Mouse (Mus musculus) stomach, embryonic 15.5 days (tissue): ENCODE data around the gene AK157302. TPM values are rescaled to one million over a fixed set of nuclear protein-coding genes. Genes with fewer than 3 reads are reported as not detected.
"Not testable (repeated sequence)": the region's sequence is repeated elsewhere in the genome, so short reads cannot be mapped to it uniquely, and the experiment has no call there.

Source experiments
- ATAC-seq: fragments of 200-750 bp; cut with Nextera tagmentation; 2 replicates; pipeline ENCODE4 v1.8.0; 2017; ENCODE audit warnings: low read depth, moderate number of reproducible peaks, moderate TSS enrichment; ENCODE audit not compliant: insufficient read depth, low FRiP score
- H3K27ac ChIP-seq: fragments of 300-500 bp; sonication (generic); 2 replicates; pipeline ENCODE4 v1.5.1; 2015; ENCODE audit warnings: mild to moderate bottlenecking, inconsistent platforms
- H3K27me3 ChIP-seq: fragments of 300-500 bp; sonication (generic); replicated peaks from 2 replicates; pipeline ENCODE4 v1.6.1; 2015; ENCODE audit warnings: inconsistent platforms
- H3K36me3 ChIP-seq: fragments of 300-500 bp; sonication (generic); 2 replicates; pipeline ENCODE4 v1.6.1; 2015; ENCODE audit warnings: inconsistent platforms
- H3K4me1 ChIP-seq: fragments of 300-500 bp; sonication (generic); 2 replicates; pipeline ENCODE4 v1.6.1; 2015; ENCODE audit warnings: inconsistent platforms
- H3K4me2 ChIP-seq: fragments of 300-500 bp; sonication (generic); 2 replicates; pipeline ENCODE4 v1.6.1; 2015; ENCODE audit warnings: mild to moderate bottlenecking, inconsistent platforms
- H3K4me3 ChIP-seq: fragments of 300-500 bp; sonication (generic); replicated peaks from 2 replicates; pipeline ENCODE4 v1.5.1; 2015; ENCODE audit warnings: inconsistent platforms
- H3K9ac ChIP-seq: fragments of 300-500 bp; sonication (generic); 2 replicates; pipeline ENCODE4 v1.6.1; 2015; ENCODE audit warnings: inconsistent platforms
- H3K9me3 ChIP-seq: fragments of 300-500 bp; sonication (generic); 2 replicates; pipeline ENCODE4 v1.6.1; 2016; ENCODE audit warnings: inconsistent platforms
- WGBS: fragments of 180-500 bp; shearing (Covaris S2); methylation state at CpG from one replicate; pipeline ENCODE4 v1.1.7; 2015; 5-methylcytosine and 5-hydroxymethylcytosine counted together
- polyA plus RNA-seq: library from polyadenylated mRNA; unstranded; fragments of >200 nt; fragmentation: Nextera tagmentation; extraction: Ambion mirVana; gene quantifications from 2 replicates; pipeline ENCODE4 v1.2.1, GENCODE M21; 2015

The AK157302 gene
- polyA plus RNA-seq, 1 experiment from 2014 or later, result 1.1 TPM

- Histone ChIP-seq H3K9me3 (no peaks in the 10 kb centered on the region), H3K4me1 (no peaks in the 10 kb centered on the region), H3K27me3 (0 out of 2 replicates have a peak, but pooled peaks cover 3% of the 10 kb centered on the region), H3K36me3 (no peaks in the 10 kb centered on the region), H3K4me3 (no peak overlapping the region), H3K27ac (no peak overlapping the region), H3K9ac (no peak overlapping the region), H3K4me2 (no peak overlapping the region)
- 32% methylated on average over 4 of the region's 4 CpGs for WGBS
- ATAC-seq, result no peak
Observed at GRCm38 (mm10) chr13:21472427-21472826, 22.6 kb upstream of the AK157302 start.

- Histone ChIP-seq H3K27ac (peak within 1 kb of the TSS; percentile 89), H3K4me3 (peak within 1 kb of the TSS; percentile 57), H3K9ac (peak within 1 kb of the TSS; percentile 46), H3K4me2 (peak within 1 kb of the TSS; percentile 66)
- not testable (repeated sequence) for H3K9me3 ChIP-seq, H3K4me1 ChIP-seq, H3K36me3 ChIP-seq, H3K27me3 ChIP-seq
- ATAC-seq, result peak; percentile 73
- 4% methylated on average over 30 of the region's 31 CpGs for WGBS
Observed at GRCm38 (mm10) chr13:21478759-21479670, 16.0 kb upstream of the AK157302 start, which contains the start of the genes Zkscan4 and Gm10065. Gene Zkscan4 (plus strand): TSS chr13:21478907. Gene Gm10065 (minus strand): TSS chr13:21479441.

- H3K36me3 ChIP-seq, result no peaks in the 10 kb centered on the region
- ATAC-seq, result no peak
- H3K4me2 ChIP-seq, result no peak overlapping the region
- WGBS, result 84% methylated on average over 1 of the region's 1 CpGs
- no peaks in the 10 kb centered on the region for H3K9me3 ChIP-seq
- H3K4me1 ChIP-seq, result no peaks in the 10 kb centered on the region
- H3K9ac ChIP-seq, result no peak overlapping the region
- H3K4me3 ChIP-seq, result no peak overlapping the region
- no peaks in the 10 kb centered on the region for H3K27me3 ChIP-seq
- H3K27ac ChIP-seq, result no peak overlapping the region
Observed at GRCm38 (mm10) chr13:21486881-21487280, 8.1 kb upstream of the AK157302 start.

- H3K27me3 ChIP-seq, result no peaks in the 10 kb centered on the region
- 89% methylated on average over 5 of the region's 5 CpGs for WGBS
- no peak overlapping the region for H3K4me3 ChIP-seq
- no peak overlapping the region for H3K4me2 ChIP-seq
- H3K27ac ChIP-seq, result no peak overlapping the region
- H3K9me3 ChIP-seq, result no peaks in the 10 kb centered on the region
- no peak overlapping the region for H3K9ac ChIP-seq
- no peaks in the 10 kb centered on the region for H3K4me1 ChIP-seq
- no peaks in the 10 kb centered on the region for H3K36me3 ChIP-seq
- no peak for ATAC-seq
Observed at GRCm38 (mm10) chr13:21492847-21493246, 2.2 kb upstream of the AK157302 start.

- not testable (repeated sequence) for H3K9ac ChIP-seq, H3K4me1 ChIP-seq, H3K4me3 ChIP-seq, H3K4me2 ChIP-seq, H3K9me3 ChIP-seq, ATAC-seq, H3K27me3 ChIP-seq, H3K27ac ChIP-seq, H3K36me3 ChIP-seq
- WGBS, result 91% methylated on average over 17 of the region's 17 CpGs
Observed at GRCm38 (mm10) chr13:21501182-21501581, 6.2 kb downstream of the AK157302 start, which contains the start of gene Gm11273. Gene Gm11273 (minus strand): TSS chr13:21501418.

- Histone ChIP-seq H3K27me3 (no peaks in the 10 kb centered on the region), H3K27ac (no peak overlapping the region), H3K9ac (no peak overlapping the region), H3K4me1 (peaks cover 4% of the 10 kb centered on the region; the same call in 1 of the 2 replicates), H3K4me3 (no peak overlapping the region), H3K9me3 (no peaks in the 10 kb centered on the region), H3K36me3 (no peaks in the 10 kb centered on the region), H3K4me2 (no peak overlapping the region)
- 93% methylated on average over 5 of the region's 5 CpGs for WGBS
- ATAC-seq, result no peak
Observed at GRCm38 (mm10) chr13:21502296-21502695, 7.3 kb downstream of the AK157302 start.

GRCm38 (mm10) chr13:21506221-21506649 is 11.2 kb downstream of the AK157302 start:
- 0% methylated on average over 21 of the region's 21 CpGs for WGBS
- ATAC-seq, result peak; percentile 98
- Histone ChIP-seq H3K4me2 (peak overlapping the region; percentile 56), H3K4me3 (peak overlapping the region; percentile 61), H3K27me3 (no peaks in the 10 kb centered on the region), H3K9me3 (no peaks in the 10 kb centered on the region), H3K27ac (peak overlapping the region; percentile 87), H3K36me3 (no peaks in the 10 kb centered on the region), H3K9ac (peak overlapping the region; percentile 30; the same call in 1 of the 2 replicates), H3K4me1 (peaks cover 4% of the 10 kb centered on the region; the same call in 1 of the 2 replicates)

- ATAC-seq, result no peak
- no peak overlapping the region for H3K9ac ChIP-seq
- peaks cover 7% of the 10 kb centered on the region for H3K36me3 ChIP-seq
- H3K27me3 ChIP-seq, result no peaks in the 10 kb centered on the region
- WGBS, result 43% methylated on average over 7 of the region's 7 CpGs
- no peaks in the 10 kb centered on the region for H3K4me1 ChIP-seq
- peak overlapping the region; percentile 49 for H3K4me2 ChIP-seq
- H3K9me3 ChIP-seq, result no peaks in the 10 kb centered on the region
- H3K4me3 ChIP-seq, result peak overlapping the region; percentile 25
- H3K27ac ChIP-seq, result no peak overlapping the region
Observed at GRCm38 (mm10) chr13:21530136-21530535, 35.1 kb downstream of the AK157302 start.

GRCm38 (mm10) chr13:21530781-21531201 is 35.8 kb downstream of the AK157302 start, which contains the start of gene Zkscan8:
Gene Zkscan8 (minus strand): TSS chr13:21531120.
- under 1% methylated on average over 39 of the region's 39 CpGs for WGBS
- H3K4me3 ChIP-seq, result peak within 1 kb of the TSS; percentile 62
- H3K36me3 ChIP-seq, result peaks cover 6% of the 10 kb centered on the region; the same call in 1 of the 2 replicates
- peak within 1 kb of the TSS; percentile 90 for H3K9ac ChIP-seq
- H3K4me2 ChIP-seq, result peak within 1 kb of the TSS; percentile 65
- ATAC-seq, result peak; percentile 97
- H3K27ac ChIP-seq, result peak within 1 kb of the TSS; percentile 87
- H3K27me3 ChIP-seq, result no peaks in the 10 kb centered on the region
- H3K9me3 ChIP-seq, result no peaks in the 10 kb centered on the region
- H3K4me1 ChIP-seq, result no peaks in the 10 kb centered on the region

GRCm38 (mm10) chr13:21542708-21543107 is 47.7 kb downstream of the AK157302 start, which contains the start of gene Olfr1366:
Gene Olfr1366 (minus strand): TSS chr13:21542808.
- Histone ChIP-seq H3K9ac (no peak within 1 kb of the TSS), H3K4me1 (no peaks in the 10 kb centered on the region), H3K27ac (no peak within 1 kb of the TSS), H3K4me2 (no peak within 1 kb of the TSS), H3K27me3 (no peaks in the 10 kb centered on the region), H3K9me3 (no peaks in the 10 kb centered on the region), H3K36me3 (no peaks in the 10 kb centered on the region), H3K4me3 (no peak within 1 kb of the TSS)
- ATAC-seq, result no peak
- WGBS, result 79% methylated on average over 1 of the region's 1 CpGs
